Mouse (Mus musculus): ENCODE data around the gene Borcs8.

DNA sequence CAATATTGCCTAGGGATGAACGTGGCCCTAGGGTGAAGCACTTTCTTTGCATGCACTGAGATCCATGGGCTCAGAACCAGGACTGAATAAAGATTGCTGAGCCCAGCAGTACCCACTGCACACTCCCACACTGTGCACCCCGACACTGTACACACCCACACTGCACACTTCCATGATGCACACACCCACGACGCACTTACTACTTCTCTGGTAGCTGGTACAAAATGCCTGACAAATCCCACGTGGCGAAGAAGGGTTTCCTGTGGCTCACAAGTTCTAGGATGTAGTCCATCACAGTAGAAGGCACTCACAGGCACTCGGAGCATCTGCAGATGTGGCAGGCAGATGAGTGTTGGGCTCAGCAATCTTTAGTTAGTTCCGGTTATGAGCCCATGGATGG lies 14.3 kb upstream of the Borcs8 start:
- TF ChIP-seq GATA1 (IDR thresholded peaks at IDR 0.05; ENCODE audit: low read length) = no peak
- no peak for TF ChIP-seq TAL1 (IDR thresholded peaks at IDR 0.05; ENCODE audit: low read length)
